Mouse (Mus musculus): Measurements from ENCODE around the gene Cntnap5c. TPM values are rescaled to one million over a fixed set of nuclear protein-coding genes. Genes with fewer than 3 reads are reported as not detected.
A peak's percentile ranks its signal among the peaks of the same experiment; 100 is the strongest.
"Not testable (repeated sequence)": the region's sequence is repeated elsewhere in the genome, so short reads cannot be mapped to it uniquely, and the experiment has no call there.

Gene Cntnap5c
- total RNA-seq (2017) = not detected in 2 replicates

GRCm38 (mm10) chr17:57768622-57769610 lies at the start of gene Cntnap5c:
TSS of gene Cntnap5c (plus strand) at chr17:57769570.
- peak; percentile 87 for ATAC-seq (replicated peaks; ENCODE audit: low read depth, poor library complexity, severe bottlenecking)

GRCm38 (mm10) chr17:57742119-57742518 lies 27.3 kb upstream of the Cntnap5c start, which contains the start of gene Gm21834:
TSS of gene Gm21834 (minus strand) at chr17:57742219.
- no peak for ATAC-seq (replicated peaks; ENCODE audit: low read depth, poor library complexity, severe bottlenecking)

GRCm38 (mm10) chr17:57758033-57758432 lies 11.3 kb upstream of the Cntnap5c start:
- ATAC-seq (replicated peaks; ENCODE audit: low read depth, poor library complexity, severe bottlenecking) = no peak

DNA sequence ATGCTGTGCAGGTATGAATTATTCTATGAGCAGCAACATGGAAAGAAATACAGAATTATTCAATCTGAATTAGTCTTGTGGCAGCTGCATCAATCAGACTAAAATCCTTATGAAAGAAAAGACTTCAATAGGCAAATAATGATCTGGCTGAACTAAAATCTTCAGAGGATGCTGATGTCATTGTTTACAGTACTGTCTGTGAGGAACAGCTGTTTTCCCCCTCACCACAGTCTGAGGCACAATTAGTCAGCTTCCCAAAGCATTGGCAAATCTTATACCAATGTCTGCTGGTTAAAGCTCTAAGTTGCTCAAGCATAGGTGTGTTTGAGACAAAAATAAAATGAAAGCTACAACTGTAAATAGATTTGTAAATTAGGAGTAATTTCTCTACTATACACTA lies 2.1 kb upstream of the Cntnap5c start:
- no peak for ATAC-seq (replicated peaks; ENCODE audit: low read depth, poor library complexity, severe bottlenecking)

GRCm38 (mm10) chr17:57770904-57771303 lies 1.5 kb downstream of the Cntnap5c start:
- ATAC-seq (replicated peaks; ENCODE audit: low read depth, poor library complexity, severe bottlenecking) = no peak

- no peak for ATAC-seq (replicated peaks; ENCODE audit: low read depth, poor library complexity, severe bottlenecking)
Measured at GRCm38 (mm10) chr17:57788161-57788799, 18.9 kb downstream of the Cntnap5c start.

- no peak for ATAC-seq (replicated peaks; ENCODE audit: low read depth, poor library complexity, severe bottlenecking)
Measured at GRCm38 (mm10) chr17:57795408-57795807, 26.0 kb downstream of the Cntnap5c start.

- no peak for ATAC-seq (replicated peaks; ENCODE audit: low read depth, poor library complexity, severe bottlenecking)
Measured at GRCm38 (mm10) chr17:57796668-57797311, 27.4 kb downstream of the Cntnap5c start.

DNA sequence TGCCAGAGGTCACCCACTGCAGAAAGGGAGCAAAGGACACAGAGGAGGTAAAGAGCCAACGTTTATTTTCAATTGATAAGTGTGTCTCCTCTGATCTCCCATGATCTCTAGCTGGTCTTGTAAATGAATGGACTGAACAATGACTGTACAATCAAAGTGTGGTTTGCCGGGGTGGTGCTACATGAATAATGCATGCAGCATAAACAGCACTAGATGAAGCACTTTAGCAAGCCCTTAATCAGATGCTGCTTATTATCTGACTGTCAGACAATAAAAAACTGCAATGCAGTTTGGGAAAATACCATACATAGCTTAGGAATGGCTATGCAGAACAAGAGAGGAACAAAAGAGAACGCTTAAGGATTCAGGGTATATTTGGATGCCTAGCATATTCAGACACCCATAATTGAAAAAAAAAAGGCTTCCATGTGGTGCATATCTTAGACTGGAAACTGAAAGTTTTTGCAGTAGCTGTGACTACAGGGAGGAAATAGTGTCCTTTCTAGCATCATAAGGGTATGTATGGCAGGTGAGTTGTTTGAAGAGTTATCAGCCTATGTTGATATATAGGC lies 30.1 kb downstream of the Cntnap5c start:
- no peak for ATAC-seq (replicated peaks; ENCODE audit: low read depth, poor library complexity, severe bottlenecking)

DNA sequence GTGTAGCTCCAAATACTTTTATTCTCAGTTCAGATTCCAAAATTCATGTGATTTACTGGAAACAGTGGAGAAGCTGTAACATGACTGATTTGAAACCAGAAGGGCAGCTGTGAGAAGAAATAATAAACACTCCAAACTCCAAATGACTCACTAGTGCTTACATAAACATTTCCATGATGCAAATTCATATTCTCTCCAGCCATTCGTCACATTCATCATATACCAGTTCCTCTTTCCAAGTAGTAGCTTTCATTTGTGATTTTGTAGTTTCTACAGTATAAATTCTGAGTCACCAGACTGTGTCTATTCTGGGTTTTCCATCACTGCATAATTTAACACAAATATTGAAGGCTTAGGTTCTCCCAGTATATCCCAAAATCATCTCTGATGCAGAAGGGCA lies 31.8 kb downstream of the Cntnap5c start:
- ATAC-seq (replicated peaks; ENCODE audit: low read depth, poor library complexity, severe bottlenecking) = no peak

- ATAC-seq (replicated peaks; ENCODE audit: low read depth, poor library complexity, severe bottlenecking) = no peak
Measured at GRCm38 (mm10) chr17:57837090-57837971, 68.0 kb downstream of the Cntnap5c start.

DNA sequence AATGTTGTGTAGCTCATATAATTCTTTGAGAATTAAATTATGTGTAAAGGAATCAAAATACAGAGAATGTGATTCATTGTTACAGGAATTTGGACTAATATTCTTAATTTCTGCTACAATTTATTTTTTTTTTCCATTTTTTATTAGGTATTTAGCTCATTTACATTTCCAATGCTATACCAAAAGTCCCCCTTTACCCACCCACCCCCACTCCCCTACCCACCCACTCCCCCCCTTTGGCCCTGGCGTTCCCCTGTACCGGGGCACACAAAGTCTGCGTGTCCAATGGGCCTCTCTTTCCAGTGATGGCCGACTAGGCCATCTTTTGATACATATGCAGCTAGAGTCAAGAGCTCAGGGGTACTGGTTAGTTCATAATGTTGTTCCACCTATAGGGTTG lies 86.4 kb downstream of the Cntnap5c start:
- ATAC-seq (replicated peaks; ENCODE audit: low read depth, poor library complexity, severe bottlenecking) = not testable (repeated sequence)

DNA sequence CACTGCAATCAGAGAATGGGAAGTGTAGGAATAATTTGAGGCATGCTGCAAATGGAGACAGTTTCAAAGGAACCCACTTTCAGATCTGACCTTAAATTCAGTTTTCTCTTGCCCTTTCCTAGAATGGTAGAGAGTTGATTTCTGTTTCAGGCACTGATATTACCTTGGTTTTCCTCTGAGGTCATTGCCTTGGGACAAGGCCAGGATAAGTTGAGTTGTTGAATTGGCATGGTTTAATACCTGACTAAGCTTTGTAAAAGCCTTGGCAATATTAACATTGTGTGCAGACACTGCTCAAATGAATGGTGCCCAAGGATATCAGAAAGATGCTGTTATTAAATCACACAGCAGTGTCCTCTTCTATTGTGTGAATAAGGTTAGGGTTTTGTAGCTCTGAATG lies 96.6 kb downstream of the Cntnap5c start:
- no peak for ATAC-seq (replicated peaks; ENCODE audit: low read depth, poor library complexity, severe bottlenecking)

DNA sequence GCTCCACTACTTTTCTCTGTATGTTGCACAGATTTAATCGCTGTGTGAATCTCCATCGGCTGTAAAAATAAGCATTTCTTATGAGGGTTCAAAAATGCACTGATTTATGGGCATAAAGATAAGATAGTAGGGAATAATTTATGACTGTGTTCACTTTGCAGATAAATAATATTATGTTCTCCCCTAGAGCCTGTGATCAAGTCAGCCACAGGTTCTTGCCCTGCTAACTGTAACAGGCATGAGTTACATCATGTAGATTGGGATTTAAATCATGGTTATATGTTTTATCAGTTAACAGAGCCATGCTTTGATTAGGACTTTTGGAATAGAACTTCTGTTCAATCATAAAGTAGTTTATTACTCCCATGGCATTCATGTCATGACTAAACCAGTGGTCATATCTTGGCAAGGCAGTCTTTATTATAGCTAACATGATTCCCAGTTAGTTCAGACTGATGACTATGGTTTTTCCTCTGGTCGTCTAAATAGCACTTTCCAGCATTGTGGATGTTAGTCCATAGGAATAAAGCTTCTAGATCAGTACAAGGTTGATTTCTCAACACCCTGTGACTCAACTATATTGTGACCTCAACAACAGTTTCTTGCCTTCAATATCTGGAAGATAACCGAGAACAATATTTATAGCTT lies 118.5 kb downstream of the Cntnap5c start:
- no peak for ATAC-seq (replicated peaks; ENCODE audit: low read depth, poor library complexity, severe bottlenecking)

- ATAC-seq (replicated peaks; ENCODE audit: low read depth, poor library complexity, severe bottlenecking) = no peak
Measured at GRCm38 (mm10) chr17:57911770-57912293, 142.5 kb downstream of the Cntnap5c start.

DNA sequence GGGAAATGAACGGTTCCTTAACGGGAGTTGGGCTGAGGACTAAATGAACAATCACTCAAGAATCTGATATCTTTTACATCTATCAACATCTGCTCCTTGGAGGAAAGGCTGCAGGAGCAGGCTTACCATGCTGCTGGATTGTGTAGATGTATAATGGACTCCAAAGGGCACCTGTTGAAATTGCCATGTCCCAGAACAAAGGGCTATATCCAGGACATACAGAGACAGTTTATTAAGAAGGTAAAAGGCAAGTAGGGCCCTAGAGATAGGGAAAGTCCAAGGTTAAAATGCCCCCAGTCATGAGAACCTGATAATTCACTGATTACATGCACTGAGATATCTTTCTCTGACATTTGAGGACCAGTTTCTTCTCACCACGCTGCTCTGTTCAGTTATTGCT lies 214.9 kb downstream of the Cntnap5c start:
- ATAC-seq (replicated peaks; ENCODE audit: low read depth, poor library complexity, severe bottlenecking) = no peak

GRCm38 (mm10) chr17:57988420-57988819 lies 219.1 kb downstream of the Cntnap5c start:
- ATAC-seq (replicated peaks; ENCODE audit: low read depth, poor library complexity, severe bottlenecking) = no peak

GRCm38 (mm10) chr17:57996461-57996860 lies 227.1 kb downstream of the Cntnap5c start:
- ATAC-seq (replicated peaks; ENCODE audit: low read depth, poor library complexity, severe bottlenecking) = no peak

GRCm38 (mm10) chr17:57999080-57999479 lies 229.7 kb downstream of the Cntnap5c start:
- no peak for ATAC-seq (replicated peaks; ENCODE audit: low read depth, poor library complexity, severe bottlenecking)

All from common myeloid progenitor, adult 5-6 weeks (primary cell).